Mouse (Mus musculus): ENCODE measurements around the gene Drd1.

The Drd1 gene

GRCm38 (mm10) chr13:54055448-54055861, at the start of gene Drd1:
Gene Drd1, minus strand, starts transcription at chr13:54055705.
- in situ Hi-C loops (cut with MboI) = no loop called here

- in situ Hi-C loops (cut with MboI) = no loop called here
Observed at GRCm38 (mm10) chr13:54103866-54104265, 48.4 kb upstream of the Drd1 start.

GRCm38 (mm10) chr13:54103271-54103670, 47.8 kb upstream of the Drd1 start:
- in situ Hi-C loops (cut with MboI) = no loop called here

- in situ Hi-C loops (cut with MboI) = no loop called here
Observed at GRCm38 (mm10) chr13:54102061-54102460, 46.6 kb upstream of the Drd1 start.

- in situ Hi-C loops (cut with MboI) = no loop called here
Observed at GRCm38 (mm10) chr13:54101031-54101820, 45.7 kb upstream of the Drd1 start.

GRCm38 (mm10) chr13:54097797-54098196, 42.3 kb upstream of the Drd1 start:
- in situ Hi-C loops (cut with MboI) = no loop called here

- in situ Hi-C loops (cut with MboI) = no loop called here
Observed at GRCm38 (mm10) chr13:54097227-54097626, 41.7 kb upstream of the Drd1 start.

- in situ Hi-C loops (cut with MboI) = no loop called here
Observed at GRCm38 (mm10) chr13:54095721-54096120, 40.2 kb upstream of the Drd1 start.

- in situ Hi-C loops (cut with MboI) = no loop called here
Observed at GRCm38 (mm10) chr13:54094963-54095362, 39.5 kb upstream of the Drd1 start.

GRCm38 (mm10) chr13:54094349-54094748, 38.8 kb upstream of the Drd1 start:
- in situ Hi-C loops (cut with MboI) = no loop called here

- in situ Hi-C loops (cut with MboI) = no loop called here
Observed at GRCm38 (mm10) chr13:54091719-54092118, 36.2 kb upstream of the Drd1 start.

- in situ Hi-C loops (cut with MboI) = no loop called here
Observed at GRCm38 (mm10) chr13:54085266-54085665, 29.8 kb upstream of the Drd1 start.

GRCm38 (mm10) chr13:54084826-54085225, 29.3 kb upstream of the Drd1 start:
- in situ Hi-C loops (cut with MboI) = no loop called here

GRCm38 (mm10) chr13:54084178-54084577, 28.7 kb upstream of the Drd1 start:
- in situ Hi-C loops (cut with MboI) = no loop called here

- in situ Hi-C loops (cut with MboI) = no loop called here
Observed at GRCm38 (mm10) chr13:54082946-54083345, 27.4 kb upstream of the Drd1 start.

GRCm38 (mm10) chr13:54080785-54081184, 25.3 kb upstream of the Drd1 start:
- in situ Hi-C loops (cut with MboI) = no loop called here

GRCm38 (mm10) chr13:54079782-54080759, 24.6 kb upstream of the Drd1 start:
- in situ Hi-C loops (cut with MboI) = no loop called here

GRCm38 (mm10) chr13:54077470-54078174, 22.1 kb upstream of the Drd1 start:
- in situ Hi-C loops (cut with MboI) = no loop called here

GRCm38 (mm10) chr13:54076762-54077460, 21.4 kb upstream of the Drd1 start:
- in situ Hi-C loops (cut with MboI) = no loop called here

- in situ Hi-C loops (cut with MboI) = no loop called here
Observed at GRCm38 (mm10) chr13:54076051-54076450, 20.5 kb upstream of the Drd1 start.

GRCm38 (mm10) chr13:54075416-54075815, 19.9 kb upstream of the Drd1 start:
- in situ Hi-C loops (cut with MboI) = no loop called here

Data from mature B cell (primary cell).